Mouse (Mus musculus) hindbrain, embryonic 10.5 days (tissue): ENCODE measurements around the gene Zfp563. TPM values are rescaled to one million over a fixed set of nuclear protein-coding genes. Genes with fewer than 3 reads are reported as not detected.
A peak's percentile ranks its signal among the peaks of the same experiment; 100 is the strongest.

Experiments
- DNase-seq: peaks from one replicate; pipeline ENCODE4 v3.0.0-alpha.2; 2017; ENCODE audit warnings: low spot score
- H3K27ac ChIP-seq: fragments of 300-500 bp; sonication (generic); 2 replicates; pipeline ENCODE4 v1.5.1; 2016; ENCODE audit warnings: mild to moderate bottlenecking, moderate library complexity
- H3K27me3 ChIP-seq: fragments of 300-500 bp; sonication (generic); 2 replicates; pipeline ENCODE4 v1.6.1; 2016; ENCODE audit warnings: mild to moderate bottlenecking; ENCODE audit not compliant: poor library complexity, insufficient read depth, severe bottlenecking
- H3K36me3 ChIP-seq: fragments of 300-500 bp; sonication (generic); 2 replicates; pipeline ENCODE4 v1.6.1; 2016; ENCODE audit warnings: mild to moderate bottlenecking, moderate library complexity
- H3K4me1 ChIP-seq: fragments of 300-500 bp; sonication (generic); replicated peaks from 2 replicates; pipeline ENCODE4 v1.6.1; 2016; ENCODE audit warnings: mild to moderate bottlenecking
- H3K4me3 ChIP-seq: fragments of 300-500 bp; sonication (generic); 2 replicates; pipeline ENCODE4 v1.5.1; 2016; ENCODE audit warnings: mild to moderate bottlenecking, moderate library complexity
- H3K9me3 ChIP-seq: fragments of 300-500 bp; sonication (generic); 2 replicates; pipeline ENCODE4 v1.6.1; 2016; ENCODE audit warnings: mild to moderate bottlenecking, moderate library complexity
- WGBS: fragments of 180-500 bp; shearing (Covaris S2); methylation state at CpG from one replicate; pipeline ENCODE4 v1.1.7; 2016; 5-methylcytosine and 5-hydroxymethylcytosine counted together
- polyA plus RNA-seq: library from polyadenylated mRNA; unstranded; fragments of >200 nt; fragmentation: Nextera tagmentation; extraction: Ambion mirVana; gene quantifications from 2 replicates; pipeline ENCODE4 v1.2.1, GENCODE M21; 2016

Gene Zfp563
- polyA plus RNA-seq = 6.8 and 8.0 TPM in 2 replicates

- H3K9me3 ChIP-seq = no peaks in the 10 kb centered on the region
- DNase-seq = peak; percentile 93
- peaks cover 36% of the 10 kb centered on the region for H3K4me1 ChIP-seq
- peak within 1 kb of the TSS; percentile 92 for H3K27ac ChIP-seq
- H3K27me3 ChIP-seq = no peaks in the 10 kb centered on the region
- 6% methylated on average over 34 of the region's 34 CpGs for WGBS
- no peaks in the 10 kb centered on the region for H3K36me3 ChIP-seq
- peak within 1 kb of the TSS; percentile 64 for H3K4me3 ChIP-seq
Observed at GRCm38 (mm10) chr17:33089220-33089949, at the start of gene Zfp563. TSS of gene Zfp563 (plus strand) at chr17:33089310.

GRCm38 (mm10) chr17:33058791-33059190 lies 30.3 kb upstream of the Zfp563 start:
- 11% methylated on average over 1 of the region's 1 CpGs for WGBS
- Histone ChIP-seq H3K4me3 (no peak overlapping the region), H3K4me1 (peaks cover 4% of the 10 kb centered on the region), H3K27me3 (no peaks in the 10 kb centered on the region), H3K36me3 (no peaks in the 10 kb centered on the region), H3K9me3 (no peaks in the 10 kb centered on the region), H3K27ac (no peak overlapping the region)
- DNase-seq = no peak

GRCm38 (mm10) chr17:33063001-33063400 lies 26.1 kb upstream of the Zfp563 start:
- no peaks in the 10 kb centered on the region for H3K27me3 ChIP-seq
- no peak for DNase-seq
- peaks cover 4% of the 10 kb centered on the region for H3K4me1 ChIP-seq
- no peak overlapping the region for H3K4me3 ChIP-seq
- 0% methylated on average over 1 of the region's 1 CpGs for WGBS
- no peaks in the 10 kb centered on the region for H3K36me3 ChIP-seq
- no peaks in the 10 kb centered on the region for H3K9me3 ChIP-seq
- no peak overlapping the region for H3K27ac ChIP-seq

GRCm38 (mm10) chr17:33067958-33068357 lies 21.2 kb upstream of the Zfp563 start, which contains the start of gene 4921501E09Rik:
TSS of gene 4921501E09Rik (minus strand) at chr17:33068058.
- DNase-seq = no peak
- H3K9me3 ChIP-seq = no peaks in the 10 kb centered on the region
- no peak within 1 kb of the TSS for H3K27ac ChIP-seq
- no peaks in the 10 kb centered on the region for H3K36me3 ChIP-seq
- H3K27me3 ChIP-seq = no peaks in the 10 kb centered on the region
- 58% methylated on average over 1 of the region's 1 CpGs for WGBS
- peaks cover 2% of the 10 kb centered on the region for H3K4me1 ChIP-seq
- H3K4me3 ChIP-seq = no peak within 1 kb of the TSS

GRCm38 (mm10) chr17:33091630-33092029 lies 2.5 kb downstream of the Zfp563 start:
- DNase-seq = peak; percentile 12
- no peaks in the 10 kb centered on the region for H3K36me3 ChIP-seq
- H3K27me3 ChIP-seq = no peaks in the 10 kb centered on the region
- H3K4me1 ChIP-seq = peaks cover 37% of the 10 kb centered on the region
- H3K27ac ChIP-seq = peak overlapping the region; percentile 93
- WGBS = 34% methylated on average over 1 of the region's 1 CpGs
- H3K4me3 ChIP-seq = peak overlapping the region; percentile 4; the same call in 1 of the 2 replicates
- H3K9me3 ChIP-seq = no peaks in the 10 kb centered on the region

GRCm38 (mm10) chr17:33092391-33093193 lies 3.5 kb downstream of the Zfp563 start:
- 3% methylated on average over 31 of the region's 31 CpGs for WGBS
- Histone ChIP-seq H3K27ac (peak overlapping the region; percentile 93), H3K9me3 (no peaks in the 10 kb centered on the region), H3K27me3 (no peaks in the 10 kb centered on the region), H3K4me1 (peaks cover 37% of the 10 kb centered on the region), H3K4me3 (peak overlapping the region; percentile 75), H3K36me3 (no peaks in the 10 kb centered on the region)
- peak; percentile 82 for DNase-seq

GRCm38 (mm10) chr17:33097396-33097795 lies 8.3 kb downstream of the Zfp563 start:
- WGBS = 96% methylated on average over 2 of the region's 2 CpGs
- Histone ChIP-seq H3K27ac (no peak overlapping the region), H3K9me3 (no peaks in the 10 kb centered on the region), H3K4me3 (no peak overlapping the region), H3K4me1 (peaks cover 13% of the 10 kb centered on the region), H3K36me3 (no peaks in the 10 kb centered on the region), H3K27me3 (no peaks in the 10 kb centered on the region)
- DNase-seq = no peak

- Histone ChIP-seq H3K36me3 (no peaks in the 10 kb centered on the region), H3K27ac (no peak overlapping the region), H3K27me3 (no peaks in the 10 kb centered on the region), H3K4me3 (no peak overlapping the region), H3K9me3 (peaks cover 3% of the 10 kb centered on the region; the same call in 1 of the 2 replicates), H3K4me1 (no peaks in the 10 kb centered on the region)
- DNase-seq = no peak
Observed at GRCm38 (mm10) chr17:33124546-33124945, 35.4 kb downstream of the Zfp563 start.

GRCm38 (mm10) chr17:33126257-33126656 lies 37.1 kb downstream of the Zfp563 start:
- Histone ChIP-seq H3K4me3 (no peak overlapping the region), H3K27ac (no peak overlapping the region), H3K36me3 (no peaks in the 10 kb centered on the region), H3K9me3 (peaks cover 3% of the 10 kb centered on the region; the same call in 1 of the 2 replicates), H3K4me1 (no peaks in the 10 kb centered on the region), H3K27me3 (no peaks in the 10 kb centered on the region)
- 63% methylated on average over 2 of the region's 2 CpGs for WGBS
- DNase-seq = no peak

- no peak within 1 kb of the TSS for H3K27ac ChIP-seq
Observed at GRCm38 (mm10) chr17:33139261-33139820, 50.2 kb downstream of the Zfp563 start, which contains the start of gene Morc2b. TSS of gene Morc2b (minus strand) at chr17:33139683.

More at GRCm38 (mm10) chr17:33139261-33139820, 50.2 kb downstream of the Zfp563 start, which contains the start of gene Morc2b:
- no peaks in the 10 kb centered on the region for H3K36me3 ChIP-seq
- H3K27me3 ChIP-seq = no peaks in the 10 kb centered on the region
- H3K9me3 ChIP-seq = 0 out of 2 replicates have a peak, but pooled peaks cover 4% of the 10 kb centered on the region
- no peak within 1 kb of the TSS for H3K4me3 ChIP-seq
- 74% methylated on average over 18 of the region's 18 CpGs for WGBS
- H3K4me1 ChIP-seq = no peaks in the 10 kb centered on the region
- DNase-seq = no peak
